Mouse (Mus musculus) myocyte (in vitro differentiated cells): ENCODE measurements at regions not wholly inside any gene's neighbourhood (a gene's known extent, or its start where the extent isn't known, plus 50 kb on each side); places are given as distances from the start of the nearest gene placed in this dataset.
"Not testable (repeated sequence)": the region's sequence is repeated elsewhere in the genome, so short reads cannot be mapped to it uniquely, and the experiment has no call there.

Experiments used
- H3K27me3 ChIP-seq: one replicate; pipeline ENCODE4 v1.6.1; 2011; ENCODE audit not compliant: control insufficient read depth, insufficient read depth, insufficient read length
- H3K36me3 ChIP-seq: one replicate; pipeline ENCODE4 v1.6.1; 2011; ENCODE audit not compliant: control insufficient read depth, insufficient read depth
- H3K4me2 ChIP-seq: one replicate; pipeline ENCODE4 v1.6.1; 2011; ENCODE audit warnings: low read depth, control low read depth
- H3K4me3 ChIP-seq: one replicate; pipeline ENCODE4 v1.5.1; 2011; ENCODE audit warnings: mild to moderate bottlenecking, control low read depth, moderate library complexity
- H3K79me2 ChIP-seq: one replicate; pipeline ENCODE4 v1.6.1; 2011; ENCODE audit not compliant: control insufficient read depth, insufficient read depth
- H3ac ChIP-seq: one replicate; pipeline ENCODE4 v1.6.1; 2011; ENCODE audit not compliant: control insufficient read depth, insufficient read length
- CEBPB ChIP-seq: IDR thresholded peaks from 2 replicates; pipeline ENCODE4 v1.6.1; 2011; ENCODE audit warnings: mild to moderate bottlenecking, moderate library complexity; ENCODE audit not compliant: poor library complexity, insufficient read depth, severe bottlenecking
- E2F4 ChIP-seq: IDR thresholded peaks from one replicate; pipeline ENCODE4 v1.6.1; 2011; ENCODE audit warnings: mild to moderate bottlenecking, control low read depth, moderate library complexity; ENCODE audit not compliant: insufficient read depth
- MAX ChIP-seq: IDR thresholded peaks from one replicate; pipeline ENCODE4 v1.6.1; 2011; ENCODE audit warnings: low read depth, mild to moderate bottlenecking, control low read depth
- MYOD1 ChIP-seq, 3 experiments: IDR thresholded peaks; one replicate each; pipeline ENCODE4 v1.6.1; 2011; ENCODE audit warnings: control low read depth in 2 of 3, low read depth in 2 of 3, mild to moderate bottlenecking in 2 of 3, moderate library complexity in 1 of 3; ENCODE audit not compliant: insufficient read length in 2 of 3, control insufficient read depth in 1 of 3
- MYOG ChIP-seq, 3 experiments: IDR thresholded peaks; one replicate each; pipeline ENCODE4 v1.6.1; 2011; ENCODE audit warnings: control low read depth in 2 of 3, low read depth in 2 of 3, mild to moderate bottlenecking in 2 of 3; ENCODE audit not compliant: insufficient read length in 2 of 3, control insufficient read depth in 1 of 3, insufficient read depth in 1 of 3
- POLR2A ChIP-seq: IDR thresholded peaks from one replicate; pipeline ENCODE4 v1.6.1; 2011; ENCODE audit warnings: low read depth, mild to moderate bottlenecking, control low read depth, moderate library complexity; ENCODE audit not compliant: insufficient read length
- POLR2AphosphoS2 ChIP-seq: IDR thresholded peaks from one replicate; pipeline ENCODE4 v1.6.1; 2011; ENCODE audit warnings: low read depth, control low read depth; ENCODE audit not compliant: insufficient read length
- REST ChIP-seq: IDR thresholded peaks from one replicate; pipeline ENCODE4 v1.6.1; 2011; ENCODE audit warnings: mild to moderate bottlenecking, control low read depth, moderate library complexity; ENCODE audit not compliant: insufficient read depth, insufficient read length
- SRF ChIP-seq: IDR thresholded peaks from one replicate; pipeline ENCODE4 v1.6.1; 2011; ENCODE audit warnings: low read depth; ENCODE audit not compliant: control insufficient read depth, insufficient read length
- TCF12 ChIP-seq: IDR thresholded peaks from one replicate; pipeline ENCODE4 v1.6.1; 2011; ENCODE audit warnings: mild to moderate bottlenecking, control low read depth; ENCODE audit not compliant: poor library complexity, insufficient read depth, severe bottlenecking
- TCF3 ChIP-seq: IDR thresholded peaks from one replicate; pipeline ENCODE4 v1.6.1; 2011; ENCODE audit warnings: low read depth, control low read depth; ENCODE audit not compliant: insufficient read length
- USF1 ChIP-seq: IDR thresholded peaks from one replicate; pipeline ENCODE4 v1.6.1; 2011; ENCODE audit warnings: low read depth, mild to moderate bottlenecking, control low read depth, moderate library complexity

DNA sequence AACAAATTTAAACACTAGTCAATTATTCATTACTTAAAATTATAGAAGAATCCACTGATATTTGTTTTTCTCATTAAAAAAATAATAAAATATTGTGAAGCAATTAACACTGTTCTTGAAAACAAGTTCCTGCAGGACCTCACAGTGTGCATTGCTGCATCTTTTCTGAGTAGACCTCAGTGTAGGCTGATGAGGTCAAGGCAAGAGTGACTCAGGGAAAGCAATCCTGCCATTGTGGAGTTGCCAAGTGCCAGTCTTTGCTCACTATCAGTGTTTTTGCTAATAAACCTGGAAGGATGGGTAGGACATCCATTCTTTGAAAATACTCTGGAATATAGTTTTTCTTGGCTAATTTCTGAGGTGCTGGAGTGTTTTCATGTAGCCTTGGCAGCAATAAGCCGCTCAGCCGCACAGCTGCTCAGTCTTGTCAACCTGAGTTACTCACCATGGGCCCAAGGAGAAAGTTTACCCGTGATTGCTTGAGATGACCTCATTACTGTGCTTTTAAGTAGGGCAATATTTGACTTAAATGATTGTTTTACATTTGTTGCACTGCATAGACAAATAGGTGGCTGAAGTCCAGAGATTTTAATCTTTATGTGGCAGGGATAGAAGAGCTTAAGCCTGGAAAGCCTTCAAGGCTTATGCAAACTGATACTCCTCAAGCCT, 323.3 kb upstream of the Slc10a2 start:
- Histone ChIP-seq H3K27me3 (no peaks in the 10 kb centered on the region), H3K79me2 (no peaks in the 10 kb centered on the region), H3K4me3 (no peak overlapping the region), H3K36me3 (no peaks in the 10 kb centered on the region), H3K4me2 (no peak overlapping the region), H3ac (no peak overlapping the region)
- TF ChIP-seq MYOD1 (IDR thresholded peaks at IDR 0.05; ENCODE audit: control insufficient read depth in 1 of 3, insufficient read length in 2 of 3, low read depth in 2 of 3) (peak in 2 of 3 experiments; percentile 14 to 71), SRF (no peak)

DNA sequence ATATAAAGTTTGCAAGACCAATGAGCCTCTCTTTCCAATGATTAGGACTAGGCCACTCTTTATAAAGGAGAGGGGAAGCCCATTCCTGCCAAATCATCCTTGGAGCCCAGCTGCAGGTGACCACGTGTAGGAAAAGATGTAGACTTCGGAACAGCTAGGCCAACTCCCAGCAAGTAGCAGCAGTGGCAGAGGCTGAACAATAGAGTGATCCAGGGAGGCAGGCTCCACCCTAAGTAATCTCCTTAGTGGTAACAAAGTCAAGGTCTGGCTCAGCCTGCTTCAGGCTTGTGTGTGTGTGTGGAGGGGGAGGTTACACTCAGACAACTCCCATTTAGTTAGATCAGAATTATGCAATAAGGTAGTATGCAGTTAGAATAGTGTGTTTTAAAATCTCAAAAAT, 311.7 kb upstream of the Slc10a2 start:
- H3K36me3 ChIP-seq, H3K27me3 ChIP-seq, H3K79me2 ChIP-seq, H3K4me3 ChIP-seq, H3ac ChIP-seq, H3K4me2 ChIP-seq: not testable (repeated sequence)

DNA sequence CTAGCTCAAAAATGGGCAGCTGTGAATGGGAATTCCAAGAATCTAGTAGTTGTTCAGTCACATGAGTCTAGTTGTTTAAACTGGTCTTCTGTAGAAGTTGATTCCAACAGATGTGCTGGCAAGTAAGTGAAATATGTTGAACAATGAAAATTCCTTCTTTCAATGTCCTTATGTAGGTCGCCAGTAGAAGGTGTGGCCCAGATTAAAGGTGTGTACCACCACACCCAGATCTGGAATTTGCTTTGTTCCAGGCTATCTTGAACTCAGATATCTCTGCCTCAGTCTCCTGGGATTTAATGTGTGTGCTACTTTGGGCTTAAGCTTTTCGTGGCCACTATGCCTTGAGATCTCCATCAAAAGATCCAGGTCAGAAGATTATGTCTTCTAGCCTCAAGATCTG, 279.7 kb upstream of the Slc10a2 start:
- Histone ChIP-seq H3K27me3 (no peaks in the 10 kb centered on the region), H3ac (no peak overlapping the region), H3K4me3 (no peak overlapping the region), H3K36me3 (no peaks in the 10 kb centered on the region), H3K4me2 (no peak overlapping the region), H3K79me2 (no peaks in the 10 kb centered on the region)
- TF ChIP-seq REST (no peak), TCF3 (no peak), POLR2A (no peak), MYOD1 (IDR thresholded peaks at IDR 0.05; ENCODE audit: control insufficient read depth in 1 of 3, insufficient read length in 2 of 3, low read depth in 2 of 3) (no peak), MAX (no peak), E2F4 (no peak), TCF12 (no peak), CEBPB (no peak), USF1 (no peak), MYOG (IDR thresholded peaks at IDR 0.05; ENCODE audit: control insufficient read depth in 1 of 3, insufficient read depth in 1 of 3, insufficient read length in 2 of 3, low read depth in 2 of 3) (no peak)

DNA sequence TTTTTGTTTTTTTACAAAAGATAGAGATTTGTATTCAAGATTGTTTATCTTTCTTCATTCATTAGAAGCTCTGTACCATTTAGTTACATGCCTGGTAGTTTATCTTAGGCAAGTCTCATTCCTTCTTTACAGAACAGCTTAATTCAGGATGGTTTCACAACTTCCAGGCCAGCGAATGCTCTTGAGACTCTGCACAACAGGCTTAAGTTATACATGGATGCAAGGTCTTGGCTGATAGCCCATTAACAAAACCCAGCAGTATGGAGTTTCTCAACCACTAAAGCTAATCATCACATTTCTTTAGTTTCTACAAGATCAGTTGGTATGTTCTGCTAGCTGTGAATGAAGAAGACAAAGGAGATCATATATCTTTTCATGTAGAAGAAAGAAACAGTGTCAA, 272.9 kb upstream of the Slc10a2 start:
- no peaks in the 10 kb centered on the region for H3K27me3 ChIP-seq

DNA sequence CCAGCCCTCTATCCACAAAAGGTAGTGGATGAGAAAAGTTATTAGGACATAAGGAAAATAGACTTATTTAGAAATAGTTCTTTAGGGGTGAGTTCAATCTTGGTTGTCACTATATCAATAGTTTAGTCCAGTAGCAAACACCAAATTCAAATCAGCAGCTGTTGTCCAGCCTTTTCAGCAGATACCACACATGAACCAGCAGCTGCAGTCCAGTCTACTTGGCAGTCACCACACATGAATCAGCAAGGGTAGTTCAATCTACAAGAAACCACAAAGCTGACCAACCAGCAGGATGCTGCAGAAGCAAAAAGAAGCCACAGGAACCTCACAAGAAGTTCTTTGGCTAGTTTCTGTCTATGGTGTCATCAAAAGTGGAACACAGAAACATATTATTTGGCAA, 234.8 kb upstream of the Slc10a2 start:
- no peak overlapping the region for H3ac ChIP-seq
- H3K36me3 ChIP-seq: no peaks in the 10 kb centered on the region
- H3K4me3 ChIP-seq: no peak overlapping the region
- H3K27me3 ChIP-seq: no peaks in the 10 kb centered on the region
- no peaks in the 10 kb centered on the region for H3K79me2 ChIP-seq
- TF ChIP-seq MYOD1 (IDR thresholded peaks at IDR 0.05; ENCODE audit: control insufficient read depth in 1 of 3, insufficient read length in 2 of 3, low read depth in 2 of 3) (peak; percentile 33 to 88 (median 75)), CEBPB (no peak), MYOG (IDR thresholded peaks at IDR 0.05; ENCODE audit: control insufficient read depth in 1 of 3, insufficient read depth in 1 of 3, insufficient read length in 2 of 3, low read depth in 2 of 3) (peak in 2 of 3 experiments; percentile 56 to 86), TCF12 (peak; percentile 15)
- no peak overlapping the region for H3K4me2 ChIP-seq

More for the DNA sequence above, 272.9 kb upstream of the Slc10a2 start:
- H3K4me3 ChIP-seq: no peak overlapping the region
- no peak overlapping the region for H3ac ChIP-seq
- H3K79me2 ChIP-seq: no peaks in the 10 kb centered on the region
- H3K36me3 ChIP-seq: no peaks in the 10 kb centered on the region
- no peak overlapping the region for H3K4me2 ChIP-seq
- no peak for TF ChIP-seq REST
- no peak for TF ChIP-seq E2F4
- TF ChIP-seq TCF3: no peak
- TF ChIP-seq MYOD1 (IDR thresholded peaks at IDR 0.05; ENCODE audit: control insufficient read depth in 1 of 3, insufficient read length in 2 of 3, low read depth in 2 of 3): no peak
- no peak for TF ChIP-seq POLR2A
- no peak for TF ChIP-seq POLR2AphosphoS2
- TF ChIP-seq USF1: no peak
- TF ChIP-seq MYOG (IDR thresholded peaks at IDR 0.05; ENCODE audit: control insufficient read depth in 1 of 3, insufficient read depth in 1 of 3, insufficient read length in 2 of 3, low read depth in 2 of 3): no peak
- no peak for TF ChIP-seq SRF
- no peak for TF ChIP-seq TCF12
- TF ChIP-seq MAX: no peak
- TF ChIP-seq CEBPB: no peak

DNA sequence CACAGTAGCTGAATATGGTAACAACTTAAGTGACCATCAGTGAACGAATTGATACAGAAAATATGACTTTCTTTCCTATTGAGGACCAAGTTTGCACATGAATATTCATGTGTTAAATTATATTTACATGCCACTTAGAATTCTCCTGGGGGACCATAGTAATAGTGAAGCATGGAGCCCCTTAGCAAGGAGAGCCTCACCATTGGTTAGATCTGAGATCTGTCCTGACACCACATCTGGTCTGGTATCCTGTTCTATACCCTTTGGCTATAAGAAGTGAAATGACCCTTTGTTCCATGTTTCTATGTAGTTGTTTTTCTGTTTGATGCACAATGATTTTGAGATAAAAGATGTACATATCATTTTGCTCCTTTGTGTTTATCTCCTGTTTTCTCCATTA, 209.4 kb upstream of the Slc10a2 start:
- Histone ChIP-seq H3K36me3 (no peaks in the 10 kb centered on the region), H3K4me3 (no peak overlapping the region), H3ac (no peak overlapping the region), H3K27me3 (no peaks in the 10 kb centered on the region), H3K79me2 (no peaks in the 10 kb centered on the region), H3K4me2 (no peak overlapping the region)
- no peak for TF ChIP-seq MYOD1 (IDR thresholded peaks at IDR 0.05; ENCODE audit: control insufficient read depth in 1 of 3, insufficient read length in 2 of 3, low read depth in 2 of 3)
- TF ChIP-seq POLR2AphosphoS2: no peak
- TF ChIP-seq REST: no peak
- no peak for TF ChIP-seq SRF
- no peak for TF ChIP-seq USF1
- no peak for TF ChIP-seq E2F4
- TF ChIP-seq CEBPB: no peak
- no peak for TF ChIP-seq TCF3
- TF ChIP-seq MYOG (IDR thresholded peaks at IDR 0.05; ENCODE audit: control insufficient read depth in 1 of 3, insufficient read depth in 1 of 3, insufficient read length in 2 of 3, low read depth in 2 of 3): no peak
- TF ChIP-seq TCF12: no peak
- TF ChIP-seq POLR2A: no peak
- TF ChIP-seq MAX: no peak
